Mouse (Mus musculus): ENCODE data around the gene Kcne1.

- TF ChIP-seq CTCF (IDR thresholded peaks at IDR 0.05; ENCODE audit: extremely low read depth, insufficient read length, insufficient replicate concordance, low read depth, low read length) (no peak), POLR2A (IDR thresholded peaks at IDR 0.05; ENCODE audit: low read depth, low read length) (no peak)
These were observed 24.7 kb downstream of the Kcne1 start for GRCm38 (mm10) chr16:92334600-92334999.
